Mouse (Mus musculus): ENCODE data around the gene Tst. TPM values are rescaled to one million over a fixed set of nuclear protein-coding genes. Genes with fewer than 3 reads are reported as not detected.
A peak's percentile ranks its signal among the peaks of the same experiment; 100 is the strongest.

Gene Tst
- polyA plus RNA-seq, 1 experiment: 86.1 TPM

DNA sequence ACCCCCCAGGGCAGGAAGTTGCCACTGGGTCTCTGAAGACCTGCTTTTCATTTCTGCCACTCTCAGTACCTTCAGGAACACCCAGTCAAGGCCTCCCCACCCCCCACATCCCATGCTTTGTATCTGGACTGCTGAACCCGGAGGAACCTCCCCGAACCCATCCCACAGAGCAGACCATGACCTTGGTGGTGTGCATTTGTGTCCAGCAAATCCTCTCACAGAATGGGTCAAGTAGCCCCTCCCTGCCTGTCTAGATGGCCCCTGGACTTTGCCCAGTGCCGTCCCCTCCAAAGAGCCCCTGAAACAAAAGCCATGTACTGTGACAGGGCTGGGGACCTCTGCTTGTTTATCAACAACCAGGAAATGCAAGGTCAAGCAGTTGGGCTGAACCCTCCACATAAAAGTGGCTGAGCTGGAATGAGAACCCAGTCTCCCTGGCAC lies 2.4 kb downstream of the Tst start:
- H3K4me3 ChIP-seq (replicated peaks; ENCODE audit: insufficient read depth, low read depth, low read length): no peak overlapping the region
- TF ChIP-seq POLR2A (IDR thresholded peaks at IDR 0.05; ENCODE audit: borderline replicate concordance, insufficient read depth, low read length): no peak
- no peak for TF ChIP-seq CTCF (IDR thresholded peaks at IDR 0.05; ENCODE audit: borderline replicate concordance, insufficient read depth, low read depth, low read length)
- H3K4me1 ChIP-seq (ENCODE audit: control insufficient read depth, insufficient read depth, low read length): peaks cover 3% of the 10 kb centered on the region; the same call in 1 of the 2 replicates
- no peak for DNase-seq
- no peaks in the 10 kb centered on the region for H3K27me3 ChIP-seq (ENCODE audit: control insufficient read depth, insufficient read depth, low read length)
- 68% methylated on average over 3 of the region's 3 CpGs for WGBS
- no peak overlapping the region for H3K27ac ChIP-seq (ENCODE audit: insufficient read depth, low read length)

DNA sequence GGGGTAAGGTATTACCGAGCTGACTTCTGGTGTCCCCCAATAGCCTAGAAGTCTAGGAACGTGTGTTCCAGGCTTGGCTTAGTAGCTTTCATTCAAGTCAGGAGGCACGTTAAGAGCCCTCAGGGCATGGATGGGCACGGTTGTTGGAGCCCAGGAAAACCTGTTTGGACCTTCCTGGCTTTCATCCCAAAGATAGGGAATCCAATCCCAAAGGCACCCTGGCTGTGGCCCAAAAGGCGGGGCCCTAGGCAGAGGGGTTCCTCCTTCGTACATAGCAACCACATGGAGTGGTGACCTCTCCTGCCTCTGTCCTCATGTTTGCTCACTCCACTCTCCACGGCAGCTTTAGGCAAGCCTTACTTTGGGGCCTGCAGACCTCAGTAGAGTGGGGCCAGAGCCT lies 3.3 kb downstream of the Tst start:
- peaks cover 3% of the 10 kb centered on the region; the same call in 1 of the 2 replicates for H3K4me1 ChIP-seq (ENCODE audit: control insufficient read depth, insufficient read depth, low read length)
- 66% methylated on average over 7 of the region's 7 CpGs for WGBS
- no peak for DNase-seq
- H3K4me3 ChIP-seq (replicated peaks; ENCODE audit: insufficient read depth, low read depth, low read length): no peak overlapping the region
- H3K27me3 ChIP-seq (ENCODE audit: control insufficient read depth, insufficient read depth, low read length): no peaks in the 10 kb centered on the region
- H3K27ac ChIP-seq (ENCODE audit: insufficient read depth, low read length): no peak overlapping the region; the same call in 1 of the 2 replicates
- TF ChIP-seq POLR2A (IDR thresholded peaks at IDR 0.05; ENCODE audit: borderline replicate concordance, insufficient read depth, low read length): no peak
- no peak for TF ChIP-seq CTCF (IDR thresholded peaks at IDR 0.05; ENCODE audit: borderline replicate concordance, insufficient read depth, low read depth, low read length)

DNA sequence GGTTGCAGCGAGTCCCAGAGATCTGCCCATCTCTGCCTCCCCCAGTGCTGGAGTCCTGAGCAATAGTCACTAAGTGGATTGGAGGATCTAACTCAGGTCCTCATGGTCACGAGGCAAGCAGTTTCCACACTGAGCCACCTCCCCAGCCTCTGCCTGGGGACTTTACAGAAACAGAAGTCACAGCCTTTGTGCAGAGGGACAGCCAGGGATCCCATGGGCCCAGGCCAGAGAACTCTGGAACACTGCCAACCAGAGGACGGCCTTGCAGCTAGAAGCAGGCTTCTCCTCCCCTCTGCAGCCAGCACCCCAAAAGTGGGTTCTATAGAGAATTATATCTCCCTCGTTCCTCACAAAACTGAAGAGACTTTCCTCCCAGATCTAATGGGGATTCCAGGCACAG lies 3.8 kb downstream of the Tst start:
- Histone ChIP-seq H3K27ac (ENCODE audit: insufficient read depth, low read length) (no peak overlapping the region; the same call in 1 of the 2 replicates), H3K4me1 (ENCODE audit: control insufficient read depth, insufficient read depth, low read length) (peaks cover 3% of the 10 kb centered on the region; the same call in 1 of the 2 replicates), H3K4me3 (replicated peaks; ENCODE audit: insufficient read depth, low read depth, low read length) (no peak overlapping the region), H3K27me3 (ENCODE audit: control insufficient read depth, insufficient read depth, low read length) (no peaks in the 10 kb centered on the region)
- no peak for TF ChIP-seq POLR2A (IDR thresholded peaks at IDR 0.05; ENCODE audit: borderline replicate concordance, insufficient read depth, low read length)
- no peak for TF ChIP-seq CTCF (IDR thresholded peaks at IDR 0.05; ENCODE audit: borderline replicate concordance, insufficient read depth, low read depth, low read length)
- WGBS: 34% methylated on average over 4 of the region's 4 CpGs
- DNase-seq: peak; percentile 62 to 69

DNA sequence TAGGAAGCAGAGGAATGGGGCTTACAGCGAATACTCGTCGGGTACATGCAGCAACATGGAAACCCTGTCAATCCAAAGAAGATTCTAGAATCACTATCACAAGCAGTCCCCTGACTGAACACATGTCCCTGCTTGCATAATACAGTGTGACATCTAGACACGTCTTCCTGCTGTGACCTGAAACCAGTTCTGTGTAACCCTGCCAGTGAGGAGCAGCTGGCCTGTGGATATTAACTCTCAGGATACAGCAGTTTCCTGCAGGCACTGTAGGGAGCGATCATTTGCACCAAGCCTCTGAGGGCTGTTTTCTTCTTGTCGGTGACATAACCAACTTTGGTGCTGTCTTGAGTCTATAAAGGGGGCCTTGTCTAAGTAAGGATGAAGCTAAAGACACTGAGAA lies 4.4 kb downstream of the Tst start:
- Histone ChIP-seq H3K27ac (ENCODE audit: insufficient read depth, low read length) (no peak overlapping the region), H3K27me3 (ENCODE audit: control insufficient read depth, insufficient read depth, low read length) (no peaks in the 10 kb centered on the region), H3K4me1 (ENCODE audit: control insufficient read depth, insufficient read depth, low read length) (peaks cover 3% of the 10 kb centered on the region; the same call in 1 of the 2 replicates), H3K4me3 (replicated peaks; ENCODE audit: insufficient read depth, low read depth, low read length) (no peak overlapping the region)
- no peak for DNase-seq
- TF ChIP-seq CTCF (IDR thresholded peaks at IDR 0.05; ENCODE audit: borderline replicate concordance, insufficient read depth, low read depth, low read length) (no peak), POLR2A (IDR thresholded peaks at IDR 0.05; ENCODE audit: borderline replicate concordance, insufficient read depth, low read length) (no peak)
- WGBS: 53% methylated on average over 6 of the region's 6 CpGs

DNA sequence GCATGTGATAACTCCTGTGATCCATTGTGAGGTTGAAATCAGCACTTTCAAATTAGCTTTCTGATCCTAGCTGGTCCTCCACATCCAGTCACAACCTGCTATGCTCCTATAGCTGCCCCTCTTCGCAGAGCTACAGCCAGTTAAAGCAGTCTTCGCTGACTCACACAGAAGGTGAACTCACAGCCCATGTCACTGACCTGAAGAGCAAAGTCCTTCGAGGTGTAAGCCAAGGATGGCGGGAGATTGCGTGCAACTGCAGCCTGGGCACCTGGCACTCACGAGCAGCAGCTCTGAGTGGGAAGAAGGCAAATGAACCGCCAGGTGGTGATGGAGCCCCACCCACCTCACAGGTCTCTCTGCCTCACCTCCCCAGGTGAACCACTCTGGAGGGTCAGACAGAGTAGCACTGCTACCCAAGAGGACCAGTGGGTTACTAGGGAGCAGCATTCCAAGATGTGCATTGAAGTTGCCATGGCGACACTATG lies 10.2 kb downstream of the Tst start, which contains the start of gene Tex33:
Gene Tex33, minus strand, starts transcription at position 435 of the 485 bp plus-strand sequence.
- Histone ChIP-seq H3K27me3 (ENCODE audit: control insufficient read depth, insufficient read depth, low read length) (no peaks in the 10 kb centered on the region), H3K4me1 (ENCODE audit: control insufficient read depth, insufficient read depth, low read length) (peaks cover under 1% of the 10 kb centered on the region; the same call in 1 of the 2 replicates), H3K27ac (ENCODE audit: insufficient read depth, low read length) (no peak within 1 kb of the TSS), H3K4me3 (replicated peaks; ENCODE audit: insufficient read depth, low read depth, low read length) (no peak within 1 kb of the TSS)
- no peak for DNase-seq
- WGBS: 91% methylated on average over 8 of the region's 8 CpGs
- TF ChIP-seq CTCF (IDR thresholded peaks at IDR 0.05; ENCODE audit: borderline replicate concordance, insufficient read depth, low read depth, low read length) (no peak), POLR2A (IDR thresholded peaks at IDR 0.05; ENCODE audit: borderline replicate concordance, insufficient read depth, low read length) (no peak)

DNA sequence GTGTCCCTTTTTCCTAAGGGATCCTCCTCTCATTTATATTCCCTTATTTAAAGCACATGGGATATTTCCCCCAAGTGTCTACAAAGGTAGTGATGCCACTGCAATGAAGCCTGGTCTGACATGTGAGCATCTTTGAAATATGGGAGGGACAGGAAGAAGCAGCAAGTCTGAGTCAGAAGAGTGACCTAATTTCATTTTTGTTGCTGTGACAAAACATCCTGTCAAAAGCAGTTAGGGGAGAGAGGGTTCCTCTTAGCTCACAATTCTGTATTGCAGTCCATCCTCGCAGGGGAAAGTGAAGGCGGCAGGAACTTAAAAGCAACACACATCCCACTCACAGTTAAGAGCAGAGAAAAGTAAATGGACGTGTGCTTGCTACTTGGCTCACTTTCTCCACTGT lies 14.9 kb downstream of the Tst start:
- H3K4me1 ChIP-seq (ENCODE audit: control insufficient read depth, insufficient read depth, low read length): peaks cover 11% of the 10 kb centered on the region
- no peak for TF ChIP-seq CTCF (IDR thresholded peaks at IDR 0.05; ENCODE audit: borderline replicate concordance, insufficient read depth, low read depth, low read length)
- no peak for TF ChIP-seq POLR2A (IDR thresholded peaks at IDR 0.05; ENCODE audit: borderline replicate concordance, insufficient read depth, low read length)
- H3K27me3 ChIP-seq (ENCODE audit: control insufficient read depth, insufficient read depth, low read length): no peaks in the 10 kb centered on the region
- no peak for DNase-seq
- WGBS: 93% methylated on average over 3 of the region's 3 CpGs
- no peak overlapping the region for H3K27ac ChIP-seq (ENCODE audit: insufficient read depth, low read length)
- H3K4me3 ChIP-seq (replicated peaks; ENCODE audit: insufficient read depth, low read depth, low read length): no peak overlapping the region

DNA sequence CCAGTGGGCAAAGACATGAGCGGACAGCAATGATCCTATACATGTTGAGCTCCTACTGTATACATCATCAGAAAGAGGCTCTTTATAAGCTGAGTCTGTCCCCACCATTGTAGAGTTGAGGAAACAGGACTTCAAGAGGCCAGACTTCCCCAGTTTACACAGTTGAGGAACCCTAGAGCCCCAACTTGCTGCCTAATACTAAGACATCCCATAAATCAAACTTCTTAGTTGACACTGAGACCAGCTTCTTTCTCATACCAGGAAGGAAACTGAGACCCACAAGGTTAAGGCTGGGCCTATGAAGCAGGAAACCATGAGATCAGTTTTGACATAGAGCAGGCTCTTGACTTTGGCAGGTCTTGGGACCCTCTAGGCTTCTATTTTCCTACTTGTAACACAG lies 20.1 kb downstream of the Tst start:
- Histone ChIP-seq H3K4me3 (replicated peaks; ENCODE audit: insufficient read depth, low read depth, low read length) (no peak overlapping the region), H3K27ac (ENCODE audit: insufficient read depth, low read length) (no peak overlapping the region), H3K27me3 (ENCODE audit: control insufficient read depth, insufficient read depth, low read length) (no peaks in the 10 kb centered on the region), H3K4me1 (ENCODE audit: control insufficient read depth, insufficient read depth, low read length) (peaks cover 11% of the 10 kb centered on the region)
- DNase-seq: no peak
- 100% methylated on average over 1 of the region's 1 CpGs for WGBS
- TF ChIP-seq POLR2A (IDR thresholded peaks at IDR 0.05; ENCODE audit: borderline replicate concordance, insufficient read depth, low read length) (no peak), CTCF (IDR thresholded peaks at IDR 0.05; ENCODE audit: borderline replicate concordance, insufficient read depth, low read depth, low read length) (no peak)

All from cerebellum, adult 2 months (tissue).